Mouse (Mus musculus) urinary bladder, postnatal 14 days (tissue): ENCODE data around the gene Commd3.
A peak's percentile ranks its signal among the peaks of the same experiment; 100 is the strongest.

Experiments
- DNase-seq: peaks from one replicate; pipeline ENCODE4 v3.0.0; 2021; ENCODE audit warnings: low spot score

Gene Commd3

DNA sequence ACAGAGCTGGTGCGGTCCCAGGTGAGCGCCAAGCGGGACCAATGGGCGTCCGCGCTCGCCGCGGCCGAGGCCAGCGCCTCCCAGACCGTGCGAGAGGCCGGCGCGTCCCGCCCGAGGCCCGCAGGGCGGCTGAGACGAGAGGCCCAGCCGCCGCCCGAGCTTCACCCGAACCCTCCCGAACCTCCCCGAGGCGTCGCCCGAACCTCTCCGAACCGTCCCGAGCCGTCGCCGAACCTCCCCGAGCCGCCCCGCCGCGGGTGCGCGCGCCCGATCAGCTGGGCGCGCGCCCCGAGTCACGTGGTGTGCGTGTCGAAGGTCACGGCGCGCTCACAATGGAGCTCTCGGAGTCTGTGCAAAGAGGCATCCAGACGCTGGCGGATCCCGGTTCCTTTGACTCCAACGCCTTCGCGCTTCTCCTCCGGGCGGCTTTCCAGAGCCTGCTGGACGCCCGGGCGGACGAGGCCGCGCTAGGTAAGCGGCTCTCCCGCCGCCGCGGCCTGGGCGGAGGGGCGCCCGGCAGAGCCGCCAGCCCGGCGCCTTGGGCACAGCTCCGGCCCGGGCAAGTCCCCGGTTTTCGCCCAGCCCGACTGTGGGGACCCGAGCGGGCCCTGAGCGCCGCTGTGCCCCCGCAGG lies at the start of gene Commd3:
Gene Commd3 (plus strand): TSS at position 252 of the 633 bp plus-strand sequence.
- peak; percentile 95 for DNase-seq

DNA sequence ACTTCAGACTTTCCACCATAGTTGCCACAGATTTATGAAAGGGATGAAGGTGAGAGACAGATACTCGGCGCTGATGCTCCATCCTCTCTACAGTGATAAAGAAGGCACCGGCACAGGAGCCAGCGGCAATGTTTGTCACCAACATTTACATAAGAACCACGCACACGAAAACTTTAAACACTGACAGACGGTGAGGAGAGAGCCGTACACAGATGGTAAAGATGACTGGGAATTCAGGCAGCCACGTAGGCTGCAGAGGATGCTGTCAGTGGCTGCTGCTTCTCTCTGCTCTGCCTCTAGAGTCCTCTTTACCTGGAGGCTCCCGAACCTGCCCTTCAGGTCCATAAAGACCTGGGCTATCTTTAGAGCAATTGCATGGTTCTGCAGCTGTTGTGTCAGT lies 49.0 kb upstream of the Commd3 start:
- DNase-seq = no peak

- no peak for DNase-seq
Observed at GRCm38 (mm10) chr2:18630547-18630946, 41.6 kb upstream of the Commd3 start.

- peak; percentile 43 for DNase-seq
Observed at GRCm38 (mm10) chr2:18635052-18635451, 37.1 kb upstream of the Commd3 start.

GRCm38 (mm10) chr2:18648563-18648962 lies 23.6 kb upstream of the Commd3 start:
- no peak for DNase-seq

GRCm38 (mm10) chr2:18654821-18655220 lies 17.4 kb upstream of the Commd3 start:
- no peak for DNase-seq

DNA sequence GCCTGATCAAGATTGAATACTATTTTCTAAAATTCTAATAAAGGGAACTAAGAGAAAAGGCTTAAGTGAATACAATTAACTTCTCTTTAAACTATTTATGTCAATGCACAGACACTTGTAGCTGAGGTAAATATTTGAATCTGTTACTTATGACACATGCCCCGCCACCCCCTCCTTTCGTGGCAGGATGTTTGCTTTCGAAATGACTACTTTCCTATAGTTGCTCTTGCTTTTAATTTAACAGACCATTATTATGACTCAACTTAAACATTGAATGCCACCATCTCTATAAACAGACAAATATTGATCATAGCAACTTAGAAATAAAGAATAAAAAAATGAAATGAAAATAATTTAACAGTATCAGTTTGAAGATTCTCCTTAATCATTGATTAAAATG lies 8.2 kb upstream of the Commd3 start:
- no peak for DNase-seq

DNA sequence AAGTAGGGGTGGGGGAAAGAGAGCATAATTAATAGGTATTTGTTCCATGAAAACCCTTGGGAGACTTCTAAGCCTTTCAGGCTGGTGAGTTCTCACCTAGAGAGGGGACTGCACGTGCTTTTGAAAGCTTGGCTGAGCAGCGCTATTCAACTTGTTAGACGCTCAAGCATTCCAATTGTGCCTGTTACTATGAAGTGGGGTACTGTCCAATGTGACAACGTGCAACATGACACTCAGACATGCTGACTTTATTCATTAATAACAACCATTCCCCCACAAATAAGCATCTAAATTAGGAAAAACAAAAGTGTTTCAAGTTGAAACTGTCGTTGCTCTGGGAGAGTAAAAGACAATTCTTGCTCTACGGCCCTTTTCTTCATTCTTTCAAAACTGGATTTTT lies 1.1 kb upstream of the Commd3 start:
- DNase-seq = no peak

- DNase-seq = no peak
Observed at GRCm38 (mm10) chr2:18672766-18673164, 581 bp downstream of the Commd3 start.

- DNase-seq = no peak
Observed at GRCm38 (mm10) chr2:18673766-18674165, 1.6 kb downstream of the Commd3 start.

DNA sequence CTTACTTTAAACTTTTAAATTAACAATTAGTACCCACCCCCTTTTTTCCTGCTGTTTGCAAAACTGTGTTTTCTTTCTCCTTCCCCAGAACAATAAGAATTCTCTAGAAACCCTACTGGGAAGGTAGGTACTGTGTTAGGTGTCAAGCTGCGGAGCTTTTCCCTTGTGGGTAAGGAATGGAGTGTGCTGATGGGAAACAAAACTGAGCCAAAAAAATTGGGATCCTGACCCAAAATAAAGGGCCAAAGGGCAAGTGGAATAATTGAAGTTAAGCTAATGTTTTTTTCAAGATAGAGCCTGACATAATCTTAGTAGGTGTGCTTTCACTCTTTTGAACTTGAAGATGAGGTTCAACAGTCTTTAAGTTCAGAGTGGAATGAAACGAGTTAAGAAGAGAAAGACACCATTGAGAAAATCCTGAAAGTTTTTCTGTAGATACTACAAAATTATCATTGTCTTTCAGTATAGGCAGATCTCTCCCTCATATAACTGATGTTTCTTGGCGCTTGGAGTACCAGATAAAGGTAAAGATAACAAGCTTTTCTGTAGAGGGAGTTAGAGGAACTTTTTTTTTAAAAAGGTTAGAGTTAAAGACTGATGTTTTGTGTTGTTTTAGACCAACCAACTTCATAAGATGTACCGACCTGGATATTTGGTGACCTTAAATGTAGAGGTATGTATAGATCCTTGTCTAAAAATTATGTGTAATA lies 2.2 kb downstream of the Commd3 start:
- no peak for DNase-seq

- DNase-seq = no peak
Observed at GRCm38 (mm10) chr2:18675681-18676456, 3.7 kb downstream of the Commd3 start.

GRCm38 (mm10) chr2:18676457-18676935 lies 4.3 kb downstream of the Commd3 start:
- peak; percentile 71 for DNase-seq

GRCm38 (mm10) chr2:18676936-18677491 lies 4.8 kb downstream of the Commd3 start, which contains the start of gene Bmi1:
TSS of gene Bmi1 (plus strand) at chr2:18677018.
- peak; percentile 63 for DNase-seq

DNA sequence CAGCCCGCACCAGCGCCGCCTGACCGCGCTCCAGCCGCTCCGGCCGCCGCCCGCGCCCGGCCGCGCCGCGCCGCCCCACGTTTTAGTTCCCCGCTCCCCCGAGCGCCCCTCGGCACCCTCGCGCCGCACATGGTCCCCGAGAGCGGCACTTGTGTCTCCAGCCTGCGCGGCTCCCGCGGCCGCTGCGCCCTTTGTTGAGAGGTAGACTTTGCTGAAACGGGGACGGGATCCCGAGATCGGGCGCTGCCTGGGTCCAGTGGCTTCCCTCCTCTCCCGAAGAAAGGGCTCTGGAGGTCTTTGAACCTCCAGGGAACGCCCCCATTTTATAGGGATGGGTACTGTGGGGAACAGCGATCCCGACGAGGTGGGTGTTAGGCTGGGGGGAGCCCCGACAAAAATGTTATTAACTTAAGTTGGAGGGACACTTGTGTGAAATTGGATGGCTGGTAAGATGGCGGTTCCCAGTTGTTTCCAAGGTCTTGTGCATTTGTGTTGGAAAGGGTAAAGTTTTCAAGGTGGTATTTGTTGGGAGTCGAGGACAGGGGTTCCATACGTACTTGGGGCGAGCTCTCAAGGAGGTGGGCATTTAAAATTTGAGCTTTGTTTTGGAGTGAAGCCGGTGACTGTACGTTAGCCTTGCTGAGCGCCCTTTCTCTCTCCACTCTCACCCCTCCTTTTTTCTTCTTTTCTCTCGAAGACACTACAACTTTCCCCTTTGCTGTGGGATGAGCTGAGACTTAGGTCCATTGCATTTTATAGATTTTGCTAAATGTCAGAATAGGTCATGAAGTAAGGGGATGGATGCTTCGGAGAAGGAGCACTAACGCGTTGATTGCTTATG lies 5.7 kb downstream of the Commd3 start:
- DNase-seq = peak; percentile 51

- DNase-seq = no peak
Observed at GRCm38 (mm10) chr2:18679701-18680100, 7.5 kb downstream of the Commd3 start.

GRCm38 (mm10) chr2:18680501-18680900 lies 8.3 kb downstream of the Commd3 start:
- no peak for DNase-seq

DNA sequence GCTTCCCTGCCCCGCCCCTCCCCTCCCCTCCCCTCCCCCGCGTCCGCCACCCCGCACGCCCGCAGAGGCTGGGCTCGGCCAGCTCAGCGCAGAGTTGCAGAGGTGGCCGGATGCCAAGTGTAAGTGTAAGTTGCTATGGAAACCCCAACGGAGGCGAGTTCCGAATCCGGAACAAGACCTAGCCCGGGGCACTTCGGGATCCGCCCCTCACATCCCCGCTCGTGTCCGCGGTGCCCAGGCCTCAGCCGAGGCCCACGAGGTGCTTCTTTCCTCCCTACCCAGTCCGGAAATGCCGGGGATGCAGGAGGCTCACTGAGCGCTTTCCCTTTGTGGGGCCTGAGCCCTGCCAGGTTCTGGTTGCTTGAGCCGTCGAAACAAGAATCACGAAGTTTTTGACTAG lies 8.8 kb downstream of the Commd3 start:
- peak; percentile 40 for DNase-seq

- no peak for DNase-seq
Observed at GRCm38 (mm10) chr2:18684062-18684461, 11.9 kb downstream of the Commd3 start.

DNA sequence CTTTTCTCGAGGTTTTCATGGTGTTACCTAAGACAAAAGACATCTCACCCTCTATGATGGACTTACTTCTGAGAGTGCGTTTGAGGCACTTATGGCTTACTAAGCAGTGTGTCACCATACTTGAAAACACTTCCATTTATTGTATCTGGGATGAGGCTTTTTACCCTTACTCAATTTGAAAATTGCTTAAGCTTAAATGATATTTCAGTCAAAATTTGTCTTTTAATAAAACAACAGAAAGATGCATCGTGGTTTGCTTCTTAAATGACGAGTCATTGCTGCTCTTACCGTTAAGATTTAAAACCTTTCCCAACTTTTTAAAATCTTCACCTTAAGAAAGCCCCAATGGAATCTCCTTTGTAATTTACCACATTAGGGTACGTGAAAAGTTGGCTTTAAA lies 14.2 kb downstream of the Commd3 start:
- DNase-seq = no peak

DNA sequence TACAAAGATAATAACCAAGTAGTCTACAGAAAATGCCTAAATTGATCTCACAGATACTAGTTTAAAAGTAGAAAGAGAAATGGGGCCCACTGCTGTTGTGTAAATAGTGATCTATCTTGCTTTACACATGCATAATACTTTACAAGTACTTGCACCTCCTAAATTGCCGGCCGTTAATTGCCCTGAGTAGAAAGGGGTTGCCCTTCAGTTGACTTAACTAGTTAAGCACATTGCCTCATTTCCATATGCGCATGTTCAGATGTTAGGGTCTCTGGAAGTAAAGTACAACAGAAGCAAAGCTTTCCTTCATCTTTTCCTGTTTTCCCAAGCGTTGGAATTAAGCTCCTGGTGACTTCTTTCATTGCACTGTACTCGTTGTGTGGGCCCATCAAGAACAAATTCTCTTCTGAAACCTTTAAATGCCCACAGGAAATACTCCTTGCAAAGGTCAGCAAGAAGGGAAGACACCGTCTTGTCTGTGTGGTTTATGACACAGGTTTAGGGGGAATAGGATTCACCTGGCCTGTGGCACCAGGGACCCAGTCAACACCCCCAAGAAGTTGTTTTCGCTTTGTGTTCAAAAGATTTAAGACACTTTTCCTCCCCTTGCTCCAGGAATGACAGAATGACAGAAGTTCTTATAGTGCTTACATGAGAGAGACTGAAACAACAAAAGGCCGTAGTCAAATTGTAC lies 14.8 kb downstream of the Commd3 start:
- no peak for DNase-seq
